Mouse (Mus musculus) ES-CJ7 (cell line): ENCODE data around the gene Eftud2.

Experiments used
- DNase-seq: peaks from one replicate; pipeline ENCODE4 v3.0.0; 2011; ENCODE audit warnings: low read depth, low spot score

Gene Eftud2

GRCm38 (mm10) chr11:102881314-102882198, 771 bp upstream of the Eftud2 start:
- no peak for DNase-seq

GRCm38 (mm10) chr11:102879558-102879957, 1.2 kb downstream of the Eftud2 start:
- DNase-seq: no peak

GRCm38 (mm10) chr11:102874801-102875334, 5.9 kb downstream of the Eftud2 start:
- DNase-seq: no peak

GRCm38 (mm10) chr11:102864272-102864671, 16.5 kb downstream of the Eftud2 start:
- peak; percentile 59 for DNase-seq

- DNase-seq: no peak
These were observed 20.9 kb downstream of the Eftud2 start for GRCm38 (mm10) chr11:102859933-102860332.

GRCm38 (mm10) chr11:102858951-102859350, 21.8 kb downstream of the Eftud2 start:
- DNase-seq: no peak

GRCm38 (mm10) chr11:102855941-102856340, 24.8 kb downstream of the Eftud2 start:
- DNase-seq: no peak

GRCm38 (mm10) chr11:102853760-102854159, 27.0 kb downstream of the Eftud2 start:
- peak; percentile 64 for DNase-seq

- peak; percentile 81 for DNase-seq
These were observed 28.9 kb downstream of the Eftud2 start for GRCm38 (mm10) chr11:102851883-102852282.

- no peak for DNase-seq
These were observed 34.9 kb downstream of the Eftud2 start for GRCm38 (mm10) chr11:102845926-102846325.

GRCm38 (mm10) chr11:102838616-102839150, 42.1 kb downstream of the Eftud2 start:
- no peak for DNase-seq

- no peak for DNase-seq
These were observed 42.7 kb downstream of the Eftud2 start for GRCm38 (mm10) chr11:102838126-102838525.

GRCm38 (mm10) chr11:102837385-102837784, 43.4 kb downstream of the Eftud2 start:
- DNase-seq: no peak

- no peak for DNase-seq
These were observed 44.6 kb downstream of the Eftud2 start for GRCm38 (mm10) chr11:102836146-102836545.

GRCm38 (mm10) chr11:102835549-102835948, 45.2 kb downstream of the Eftud2 start, which contains the start of gene Higd1b:
Gene Higd1b, plus strand, starts transcription at chr11:102835849.
- no peak for DNase-seq

GRCm38 (mm10) chr11:102834219-102834618, 46.6 kb downstream of the Eftud2 start:
- no peak for DNase-seq

GRCm38 (mm10) chr11:102832700-102833297, 48.0 kb downstream of the Eftud2 start:
- no peak for DNase-seq

GRCm38 (mm10) chr11:102830276-102830675, 50.5 kb downstream of the Eftud2 start:
- DNase-seq: no peak

- DNase-seq: no peak
These were observed 53.7 kb downstream of the Eftud2 start for GRCm38 (mm10) chr11:102827097-102827496.

GRCm38 (mm10) chr11:102826476-102826875, 54.3 kb downstream of the Eftud2 start:
- DNase-seq: peak; percentile 81

- peak; percentile 84 for DNase-seq
These were observed 59.6 kb downstream of the Eftud2 start for GRCm38 (mm10) chr11:102821231-102821630.

- peak; percentile 99 for DNase-seq
These were observed 60.4 kb downstream of the Eftud2 start for GRCm38 (mm10) chr11:102820432-102820831.
